Mouse (Mus musculus): ENCODE measurements around the gene Myo18b. TPM values are rescaled to one million over a fixed set of nuclear protein-coding genes. Genes with fewer than 3 reads are reported as not detected.

Gene Myo18b
- polyA plus RNA-seq, 1 experiment from 2014 or later, result 1.9 TPM

DNA sequence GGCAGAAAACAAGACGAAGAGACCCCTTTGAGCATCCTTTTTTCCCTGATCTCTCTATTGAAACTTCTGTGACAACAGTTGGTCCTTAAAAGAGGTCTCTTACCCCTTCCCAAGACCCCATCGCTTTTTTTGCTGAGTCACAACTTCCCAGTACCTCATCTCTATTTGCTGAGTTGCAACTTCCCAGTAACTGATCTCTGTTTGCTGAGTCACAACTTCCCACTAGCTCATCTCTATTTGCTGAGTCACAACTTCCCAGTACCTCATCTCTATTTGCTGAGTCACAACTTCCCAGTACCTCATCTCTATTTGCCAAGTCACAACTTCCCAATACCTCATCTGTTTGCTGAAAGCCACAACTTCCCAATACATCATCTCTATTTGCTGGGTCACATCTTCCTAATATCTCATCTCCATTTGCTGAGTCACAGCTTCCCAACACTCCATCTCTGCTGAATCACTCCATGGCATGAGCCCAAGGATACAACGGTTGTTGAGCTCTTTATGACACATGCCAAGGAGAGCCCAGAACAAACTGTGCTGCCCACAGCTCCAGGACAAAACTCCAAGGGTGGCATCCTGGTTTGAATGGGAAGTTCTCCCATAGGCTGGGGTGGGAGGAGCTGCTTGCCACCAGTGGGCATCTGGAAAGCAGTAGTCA lies 134.6 kb downstream of the Myo18b start:
- Histone ChIP-seq H3K4me2 (replicated peaks) (no peak overlapping the region), H3K4me1 (no peaks in the 10 kb centered on the region), H3K27ac (no peak overlapping the region), H3K9me3 (no peaks in the 10 kb centered on the region), H3K27me3 (no peaks in the 10 kb centered on the region), H3K36me3 (no peaks in the 10 kb centered on the region), H3K4me3 (no peak overlapping the region), H3K9ac (no peak overlapping the region)
- ATAC-seq (ENCODE audit: low FRiP score, low read depth), result no peak
- 75% methylated on average over 3 of the region's 3 CpGs for WGBS

GRCm38 (mm10) chr5:112755581-112755980 lies 140.6 kb downstream of the Myo18b start:
- Histone ChIP-seq H3K36me3 (no peaks in the 10 kb centered on the region), H3K9me3 (no peaks in the 10 kb centered on the region), H3K27me3 (no peaks in the 10 kb centered on the region; the same call in 1 of the 2 replicates), H3K4me3 (no peak overlapping the region), H3K27ac (no peak overlapping the region), H3K4me1 (no peaks in the 10 kb centered on the region), H3K4me2 (replicated peaks) (no peak overlapping the region), H3K9ac (no peak overlapping the region)
- ATAC-seq (ENCODE audit: low FRiP score, low read depth), result no peak
- WGBS, result 29% methylated on average over 10 of the region's 10 CpGs

DNA sequence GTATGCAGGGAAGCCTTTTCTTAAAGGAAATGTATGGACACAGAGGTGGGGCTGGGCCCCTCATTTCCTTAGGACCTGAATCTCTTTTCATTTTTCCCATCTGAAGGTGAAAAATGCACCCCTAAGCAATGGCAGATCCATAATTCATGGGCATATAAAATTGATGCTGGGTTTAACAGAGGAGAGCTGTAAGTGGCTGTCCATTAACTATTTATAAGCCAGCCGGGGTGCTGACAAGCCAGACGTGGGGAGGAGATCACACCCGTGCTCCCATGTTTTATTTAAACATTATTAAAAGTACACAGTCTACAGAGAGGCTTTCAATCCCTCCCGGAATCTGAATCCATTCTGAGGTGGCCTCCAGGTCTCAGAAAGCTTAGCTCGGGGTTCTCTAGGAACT lies 146.5 kb downstream of the Myo18b start:
- Histone ChIP-seq H3K4me1 (peaks cover 19% of the 10 kb centered on the region), H3K9me3 (peaks cover 6% of the 10 kb centered on the region; the same call in 1 of the 2 replicates), H3K9ac (no peak overlapping the region), H3K36me3 (no peaks in the 10 kb centered on the region), H3K4me2 (replicated peaks) (no peak overlapping the region), H3K4me3 (no peak overlapping the region), H3K27me3 (peaks cover 25% of the 10 kb centered on the region; the same call in 1 of the 2 replicates), H3K27ac (no peak overlapping the region)
- 32% methylated on average over 5 of the region's 5 CpGs for WGBS
- no peak for ATAC-seq (ENCODE audit: low FRiP score, low read depth)

DNA sequence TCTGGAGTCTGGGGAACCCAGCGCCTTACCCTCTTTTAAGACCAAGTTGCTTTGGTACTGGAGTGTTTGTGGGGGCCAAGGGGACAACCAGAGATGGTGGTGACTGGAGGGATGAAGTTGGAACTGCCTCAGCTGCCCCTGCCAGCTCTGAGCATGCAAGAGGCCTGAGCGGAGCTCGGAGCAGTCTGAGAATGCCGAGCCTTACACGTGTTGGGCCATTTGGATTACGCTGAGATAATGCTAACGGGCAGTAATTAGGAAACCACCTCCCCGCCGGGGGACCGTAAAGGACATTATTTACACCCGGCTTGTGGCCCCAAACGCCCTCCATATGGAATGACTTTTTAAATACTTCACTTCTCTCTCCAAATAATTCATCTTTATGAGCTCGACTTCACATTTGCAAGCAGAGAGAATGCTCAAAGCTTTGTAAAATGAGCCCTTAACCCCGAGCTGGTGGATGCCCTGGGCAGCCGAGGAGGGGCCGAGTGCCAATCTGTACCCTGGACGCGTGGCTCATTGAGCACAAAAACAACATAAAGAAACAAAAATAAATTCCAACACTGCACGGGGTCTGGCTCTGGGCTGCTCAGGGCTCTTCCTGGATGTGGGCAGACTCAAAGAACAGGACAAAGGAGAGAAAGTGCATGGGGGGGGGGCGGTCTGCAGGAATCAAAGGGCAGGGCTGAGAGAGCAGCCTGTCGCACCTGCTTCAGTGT lies 148.0 kb downstream of the Myo18b start:
- Histone ChIP-seq H3K4me3 (no peak overlapping the region), H3K27ac (no peak overlapping the region), H3K4me1 (peaks cover 19% of the 10 kb centered on the region), H3K36me3 (no peaks in the 10 kb centered on the region), H3K9me3 (peaks cover 6% of the 10 kb centered on the region; the same call in 1 of the 2 replicates), H3K27me3 (peaks cover 30% of the 10 kb centered on the region; the same call in 1 of the 2 replicates), H3K4me2 (replicated peaks) (peak overlapping the region; percentile 28; the same call in 1 of the 2 replicates), H3K9ac (no peak overlapping the region)
- 10% methylated on average over 21 of the region's 21 CpGs for WGBS
- no peak for ATAC-seq (ENCODE audit: low FRiP score, low read depth)

DNA sequence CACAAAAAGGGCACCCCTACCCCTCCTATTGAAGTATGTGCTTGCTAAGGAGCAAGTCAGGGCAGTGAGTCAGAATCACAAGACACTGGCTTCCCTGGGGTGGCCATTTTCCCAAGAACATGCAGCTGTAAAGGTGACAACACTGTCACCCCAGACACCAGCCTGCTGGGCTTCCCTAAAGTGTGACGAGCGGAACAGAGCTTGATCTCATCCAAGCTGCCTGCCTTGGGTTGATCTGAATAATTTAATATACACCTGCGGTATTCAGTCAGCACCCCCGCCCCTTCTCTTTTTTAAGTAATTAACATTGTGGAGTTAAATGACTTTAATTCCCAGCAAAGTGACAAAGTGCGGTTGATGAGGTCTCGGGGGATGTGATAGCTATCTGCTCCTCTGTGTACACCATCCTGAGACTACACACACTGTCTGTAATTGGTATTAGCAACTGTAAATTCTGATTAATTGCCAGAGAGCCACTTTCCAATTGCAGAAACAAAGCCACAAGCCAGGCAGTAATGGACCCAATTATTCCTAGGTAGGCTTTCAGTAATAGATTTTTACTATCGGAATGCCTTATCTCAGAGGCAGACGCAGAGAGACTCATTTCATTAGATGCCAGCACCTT lies 148.7 kb downstream of the Myo18b start:
- peaks cover 19% of the 10 kb centered on the region for H3K4me1 ChIP-seq
- no peak for ATAC-seq (ENCODE audit: low FRiP score, low read depth)
- H3K9ac ChIP-seq, result no peak overlapping the region
- H3K4me3 ChIP-seq, result no peak overlapping the region
- H3K27me3 ChIP-seq, result peaks cover 33% of the 10 kb centered on the region
- peaks cover 6% of the 10 kb centered on the region; the same call in 1 of the 2 replicates for H3K9me3 ChIP-seq
- no peak overlapping the region for H3K27ac ChIP-seq
- 34% methylated on average over 8 of the region's 8 CpGs for WGBS
- no peaks in the 10 kb centered on the region for H3K36me3 ChIP-seq
- no peak overlapping the region for H3K4me2 ChIP-seq (replicated peaks)

- no peak for ATAC-seq (ENCODE audit: low FRiP score, low read depth)
- peaks cover 19% of the 10 kb centered on the region for H3K4me1 ChIP-seq
- H3K9ac ChIP-seq, result no peak overlapping the region
- H3K4me2 ChIP-seq (replicated peaks), result no peak overlapping the region
- H3K4me3 ChIP-seq, result no peak overlapping the region
- H3K36me3 ChIP-seq, result no peaks in the 10 kb centered on the region
- peaks cover 6% of the 10 kb centered on the region; the same call in 1 of the 2 replicates for H3K9me3 ChIP-seq
- WGBS, result 80% methylated on average over 6 of the region's 6 CpGs
- peaks cover 33% of the 10 kb centered on the region for H3K27me3 ChIP-seq
- H3K27ac ChIP-seq, result no peak overlapping the region
Observed at GRCm38 (mm10) chr5:112745176-112745575, 151.0 kb downstream of the Myo18b start.

GRCm38 (mm10) chr5:112744571-112744970 lies 151.6 kb downstream of the Myo18b start:
- peaks cover 30% of the 10 kb centered on the region for H3K27me3 ChIP-seq
- H3K4me3 ChIP-seq, result no peak overlapping the region
- no peak overlapping the region for H3K27ac ChIP-seq
- no peaks in the 10 kb centered on the region for H3K36me3 ChIP-seq
- peaks cover 6% of the 10 kb centered on the region; the same call in 1 of the 2 replicates for H3K9me3 ChIP-seq
- H3K4me2 ChIP-seq (replicated peaks), result no peak overlapping the region
- 57% methylated on average over 11 of the region's 11 CpGs for WGBS
- no peak for ATAC-seq (ENCODE audit: low FRiP score, low read depth)
- H3K9ac ChIP-seq, result no peak overlapping the region
- peaks cover 14% of the 10 kb centered on the region for H3K4me1 ChIP-seq

GRCm38 (mm10) chr5:112743121-112743520 lies 153.0 kb downstream of the Myo18b start:
- H3K9ac ChIP-seq, result no peak overlapping the region
- no peak overlapping the region for H3K27ac ChIP-seq
- H3K4me3 ChIP-seq, result no peak overlapping the region
- no peaks in the 10 kb centered on the region for H3K36me3 ChIP-seq
- peaks cover 7% of the 10 kb centered on the region for H3K4me1 ChIP-seq
- 70% methylated on average over 9 of the region's 9 CpGs for WGBS
- no peak overlapping the region for H3K4me2 ChIP-seq (replicated peaks)
- H3K27me3 ChIP-seq, result peaks cover 30% of the 10 kb centered on the region
- peaks cover 6% of the 10 kb centered on the region; the same call in 1 of the 2 replicates for H3K9me3 ChIP-seq
- no peak for ATAC-seq (ENCODE audit: low FRiP score, low read depth)

- H3K4me2 ChIP-seq (replicated peaks), result no peak overlapping the region
- ATAC-seq (ENCODE audit: low FRiP score, low read depth), result no peak
- H3K36me3 ChIP-seq, result no peaks in the 10 kb centered on the region
- peaks cover 14% of the 10 kb centered on the region for H3K27me3 ChIP-seq
- H3K9ac ChIP-seq, result no peak overlapping the region
- no peaks in the 10 kb centered on the region for H3K9me3 ChIP-seq
- WGBS, result 82% methylated on average over 12 of the region's 12 CpGs
- no peak overlapping the region for H3K27ac ChIP-seq
- H3K4me3 ChIP-seq, result no peak overlapping the region
- 0 out of 2 replicates have a peak, but pooled peaks cover 2% of the 10 kb centered on the region for H3K4me1 ChIP-seq
Observed at GRCm38 (mm10) chr5:112740651-112741050, 155.5 kb downstream of the Myo18b start.

DNA sequence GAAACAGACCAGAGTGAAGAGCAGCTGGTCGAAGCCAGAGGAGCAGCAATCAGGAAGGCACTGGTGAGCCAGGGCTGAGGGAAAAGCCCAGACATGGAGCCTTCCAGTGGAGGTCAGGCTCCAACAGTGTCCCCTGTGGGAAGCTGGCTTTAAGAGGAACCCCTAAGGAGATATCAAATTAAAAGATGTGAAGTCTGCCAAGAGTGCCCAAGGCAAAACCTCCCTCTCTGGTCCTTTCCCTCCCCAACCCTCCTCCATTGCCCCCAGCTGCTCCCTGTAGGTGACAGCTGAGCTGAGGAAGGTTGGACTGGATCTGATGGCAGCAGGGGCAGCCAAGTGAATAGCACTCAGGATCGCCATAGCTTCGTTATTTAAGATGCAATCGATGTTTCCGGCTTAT lies 161.1 kb downstream of the Myo18b start:
- H3K36me3 ChIP-seq, result no peaks in the 10 kb centered on the region
- H3K9ac ChIP-seq, result no peak overlapping the region
- H3K4me3 ChIP-seq, result no peak overlapping the region
- H3K27ac ChIP-seq, result no peak overlapping the region
- H3K4me1 ChIP-seq, result 0 out of 2 replicates have a peak, but pooled peaks cover 2% of the 10 kb centered on the region
- ATAC-seq (ENCODE audit: low FRiP score, low read depth), result no peak
- H3K4me2 ChIP-seq (replicated peaks), result no peak overlapping the region
- H3K9me3 ChIP-seq, result no peaks in the 10 kb centered on the region
- WGBS, result 78% methylated on average over 5 of the region's 5 CpGs
- no peaks in the 10 kb centered on the region for H3K27me3 ChIP-seq

- Histone ChIP-seq H3K36me3 (no peaks in the 10 kb centered on the region), H3K27me3 (no peaks in the 10 kb centered on the region), H3K4me2 (replicated peaks) (no peak overlapping the region), H3K9ac (no peak overlapping the region), H3K27ac (no peak overlapping the region), H3K4me3 (no peak overlapping the region), H3K4me1 (no peaks in the 10 kb centered on the region), H3K9me3 (no peaks in the 10 kb centered on the region)
- ATAC-seq (ENCODE audit: low FRiP score, low read depth), result no peak
- 44% methylated on average over 10 of the region's 10 CpGs for WGBS
Observed at GRCm38 (mm10) chr5:112730604-112731003, 165.6 kb downstream of the Myo18b start.

DNA sequence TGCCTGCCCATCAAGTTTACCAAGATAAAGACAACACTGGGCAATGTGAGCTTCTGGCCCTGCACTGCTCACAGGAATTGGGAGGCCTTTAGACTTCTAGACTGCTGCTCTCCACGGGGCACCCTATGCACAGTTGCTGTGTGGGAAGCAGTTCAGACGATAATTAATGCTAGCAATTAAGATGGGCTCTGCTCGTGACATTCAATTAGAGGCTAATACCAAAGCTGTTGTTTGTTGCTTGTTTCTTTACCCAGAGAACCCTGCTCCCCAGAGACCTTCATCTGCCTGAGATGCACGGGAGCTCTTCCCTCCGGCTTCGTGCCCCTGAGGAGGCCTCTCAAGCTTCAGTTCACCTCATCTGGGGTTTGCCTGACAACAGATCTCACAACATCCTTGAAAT lies 167.7 kb downstream of the Myo18b start:
- H3K4me2 ChIP-seq (replicated peaks), result no peak overlapping the region
- no peaks in the 10 kb centered on the region for H3K9me3 ChIP-seq
- no peak overlapping the region for H3K4me3 ChIP-seq
- H3K4me1 ChIP-seq, result no peaks in the 10 kb centered on the region
- no peak overlapping the region for H3K27ac ChIP-seq
- WGBS, result 59% methylated on average over 6 of the region's 6 CpGs
- no peak overlapping the region for H3K9ac ChIP-seq
- no peaks in the 10 kb centered on the region for H3K36me3 ChIP-seq
- ATAC-seq (ENCODE audit: low FRiP score, low read depth), result no peak
- no peaks in the 10 kb centered on the region for H3K27me3 ChIP-seq
